Mouse (Mus musculus) heart, embryonic 10.5 days (tissue): ENCODE results near the gene Lmtk3. TPM values are rescaled to one million over a fixed set of nuclear protein-coding genes. Genes with fewer than 3 reads are reported as not detected.

Experiments
- DNase-seq: peaks from one replicate; pipeline ENCODE4 v3.0.0-alpha.2; 2017; ENCODE audit warnings: low spot score
- H3K27ac ChIP-seq: fragments of 300-500 bp; sonication (generic); 2 replicates; pipeline ENCODE4 v1.5.1; 2016; ENCODE audit warnings: mild to moderate bottlenecking
- H3K27me3 ChIP-seq: fragments of 300-500 bp; sonication (generic); 2 replicates; pipeline ENCODE4 v1.6.1; 2016; ENCODE audit warnings: mild to moderate bottlenecking; ENCODE audit not compliant: poor library complexity, insufficient read depth, severe bottlenecking
- H3K36me3 ChIP-seq: fragments of 300-500 bp; sonication (generic); 2 replicates; pipeline ENCODE4 v1.6.1; 2016; ENCODE audit warnings: mild to moderate bottlenecking, moderate library complexity
- H3K4me1 ChIP-seq: fragments of 300-500 bp; sonication (generic); 2 replicates; pipeline ENCODE4 v1.6.1; 2016; ENCODE audit warnings: mild to moderate bottlenecking
- H3K4me3 ChIP-seq: fragments of 300-500 bp; sonication (generic); 2 replicates; pipeline ENCODE4 v1.5.1; 2016; ENCODE audit warnings: mild to moderate bottlenecking, moderate library complexity
- H3K9me3 ChIP-seq: fragments of 300-500 bp; sonication (generic); 2 replicates; pipeline ENCODE4 v1.6.1; 2016; ENCODE audit warnings: mild to moderate bottlenecking, moderate library complexity
- WGBS: fragments of 180-500 bp; shearing (Covaris S2); methylation state at CpG from one replicate; pipeline ENCODE4 v1.1.7; 2016; 5-methylcytosine and 5-hydroxymethylcytosine counted together
- polyA plus RNA-seq: library from polyadenylated mRNA; unstranded; fragments of >200 nt; fragmentation: Nextera tagmentation; extraction: Ambion mirVana; gene quantifications from 2 replicates; pipeline ENCODE4 v1.2.1, GENCODE M21; 2016

The Lmtk3 gene
- polyA plus RNA-seq, 1 experiment from 2014 or later: 1.8 TPM

- Histone ChIP-seq H3K4me3 (peak overlapping the region; percentile 52), H3K4me1 (peaks cover 7% of the 10 kb centered on the region), H3K27ac (peak overlapping the region; percentile 74; the same call in 1 of the 2 replicates), H3K36me3 (0 out of 2 replicates have a peak, but pooled peaks cover 2% of the 10 kb centered on the region), H3K9me3 (no peaks in the 10 kb centered on the region), H3K27me3 (peaks cover 45% of the 10 kb centered on the region)
- 8% methylated on average over 27 of the region's 27 CpGs for WGBS
- no peak for DNase-seq
Observed at GRCm38 (mm10) chr7:45759400-45759799, 24.1 kb upstream of the Lmtk3 start.

- Histone ChIP-seq H3K4me3 (no peak overlapping the region), H3K4me1 (peaks cover 7% of the 10 kb centered on the region), H3K36me3 (0 out of 2 replicates have a peak, but pooled peaks cover 2% of the 10 kb centered on the region), H3K27me3 (peaks cover 45% of the 10 kb centered on the region), H3K9me3 (no peaks in the 10 kb centered on the region), H3K27ac (no peak overlapping the region)
- no peak for DNase-seq
- WGBS: 55% methylated on average over 5 of the region's 5 CpGs
Observed at GRCm38 (mm10) chr7:45760151-45760550, 23.4 kb upstream of the Lmtk3 start.

GRCm38 (mm10) chr7:45765995-45766394 lies 17.5 kb upstream of the Lmtk3 start:
- 56% methylated on average over 8 of the region's 8 CpGs for WGBS
- no peak overlapping the region for H3K4me3 ChIP-seq
- no peaks in the 10 kb centered on the region for H3K36me3 ChIP-seq
- no peak for DNase-seq
- H3K27me3 ChIP-seq: peaks cover 19% of the 10 kb centered on the region
- H3K27ac ChIP-seq: 0 out of 2 replicates have a peak overlapping the region, but pooled peaks have one; percentile 47
- peaks cover 5% of the 10 kb centered on the region; the same call in 1 of the 2 replicates for H3K4me1 ChIP-seq
- H3K9me3 ChIP-seq: no peaks in the 10 kb centered on the region

GRCm38 (mm10) chr7:45766764-45767163 lies 16.8 kb upstream of the Lmtk3 start:
- no peak for DNase-seq
- H3K4me3 ChIP-seq: no peak overlapping the region
- no peaks in the 10 kb centered on the region for H3K36me3 ChIP-seq
- H3K27me3 ChIP-seq: peaks cover 17% of the 10 kb centered on the region
- peaks cover 5% of the 10 kb centered on the region; the same call in 1 of the 2 replicates for H3K4me1 ChIP-seq
- WGBS: 40% methylated on average over 8 of the region's 8 CpGs
- H3K9me3 ChIP-seq: no peaks in the 10 kb centered on the region
- H3K27ac ChIP-seq: no peak overlapping the region

- 84% methylated on average over 6 of the region's 6 CpGs for WGBS
- H3K4me1 ChIP-seq: peaks cover 5% of the 10 kb centered on the region; the same call in 1 of the 2 replicates
- no peak overlapping the region for H3K4me3 ChIP-seq
- H3K27me3 ChIP-seq: peaks cover 18% of the 10 kb centered on the region
- no peak for DNase-seq
- H3K27ac ChIP-seq: no peak overlapping the region
- no peaks in the 10 kb centered on the region for H3K36me3 ChIP-seq
- H3K9me3 ChIP-seq: no peaks in the 10 kb centered on the region
Observed at GRCm38 (mm10) chr7:45767500-45767899, 16.0 kb upstream of the Lmtk3 start.

GRCm38 (mm10) chr7:45770427-45771082 lies 13.0 kb upstream of the Lmtk3 start:
- no peaks in the 10 kb centered on the region for H3K9me3 ChIP-seq
- no peak for DNase-seq
- H3K27ac ChIP-seq: no peak overlapping the region
- peaks cover 5% of the 10 kb centered on the region; the same call in 1 of the 2 replicates for H3K4me1 ChIP-seq
- WGBS: 60% methylated on average over 8 of the region's 8 CpGs
- H3K4me3 ChIP-seq: no peak overlapping the region
- peaks cover 35% of the 10 kb centered on the region for H3K27me3 ChIP-seq
- no peaks in the 10 kb centered on the region for H3K36me3 ChIP-seq

GRCm38 (mm10) chr7:45771101-45771500 lies 12.4 kb upstream of the Lmtk3 start:
- Histone ChIP-seq H3K27ac (no peak overlapping the region), H3K27me3 (peaks cover 29% of the 10 kb centered on the region), H3K9me3 (no peaks in the 10 kb centered on the region; the same call in 1 of the 2 replicates), H3K36me3 (no peaks in the 10 kb centered on the region), H3K4me3 (no peak overlapping the region), H3K4me1 (peaks cover 3% of the 10 kb centered on the region; the same call in 1 of the 2 replicates)
- WGBS: 58% methylated on average over 4 of the region's 4 CpGs
- no peak for DNase-seq

GRCm38 (mm10) chr7:45775237-45775636 lies 8.3 kb upstream of the Lmtk3 start:
- no peak for DNase-seq

GRCm38 (mm10) chr7:45779081-45779641 lies 4.4 kb upstream of the Lmtk3 start:
- no peak overlapping the region for H3K27ac ChIP-seq
- H3K4me3 ChIP-seq: peak overlapping the region; percentile 41
- no peak for DNase-seq
- no peaks in the 10 kb centered on the region for H3K36me3 ChIP-seq
- H3K9me3 ChIP-seq: no peaks in the 10 kb centered on the region; the same call in 1 of the 2 replicates
- peaks cover 13% of the 10 kb centered on the region for H3K4me1 ChIP-seq
- WGBS: 27% methylated on average over 22 of the region's 22 CpGs
- peaks cover 41% of the 10 kb centered on the region for H3K27me3 ChIP-seq

More at GRCm38 (mm10) chr7:45775237-45775636, 8.3 kb upstream of the Lmtk3 start:
- 64% methylated on average over 7 of the region's 7 CpGs for WGBS
- Histone ChIP-seq H3K27ac (no peak overlapping the region), H3K4me3 (no peak overlapping the region), H3K27me3 (peaks cover 39% of the 10 kb centered on the region), H3K4me1 (peaks cover 8% of the 10 kb centered on the region; the same call in 1 of the 2 replicates), H3K36me3 (no peaks in the 10 kb centered on the region), H3K9me3 (no peaks in the 10 kb centered on the region; the same call in 1 of the 2 replicates)

GRCm38 (mm10) chr7:45782271-45782670 lies 1.3 kb upstream of the Lmtk3 start:
- WGBS: 64% methylated on average over 4 of the region's 4 CpGs
- DNase-seq: no peak
- H3K4me1 ChIP-seq: peaks cover 42% of the 10 kb centered on the region
- no peaks in the 10 kb centered on the region for H3K36me3 ChIP-seq
- H3K9me3 ChIP-seq: no peaks in the 10 kb centered on the region
- peaks cover 62% of the 10 kb centered on the region for H3K27me3 ChIP-seq
- no peak overlapping the region for H3K4me3 ChIP-seq
- H3K27ac ChIP-seq: no peak overlapping the region

GRCm38 (mm10) chr7:45784524-45785372 lies 1.2 kb downstream of the Lmtk3 start, which contains the start of gene Sult2b1:
Gene Sult2b1, minus strand, starts transcription at chr7:45784669.
- DNase-seq: no peak
- Histone ChIP-seq H3K36me3 (peaks cover 14% of the 10 kb centered on the region), H3K27ac (peak within 1 kb of the TSS; percentile 88), H3K9me3 (no peaks in the 10 kb centered on the region), H3K4me3 (peak within 1 kb of the TSS; percentile 75), H3K4me1 (peaks cover 37% of the 10 kb centered on the region), H3K27me3 (peaks cover 63% of the 10 kb centered on the region)
- 23% methylated on average over 20 of the region's 20 CpGs for WGBS

- WGBS: under 1% methylated on average over 41 of the region's 42 CpGs
- H3K9me3 ChIP-seq: no peaks in the 10 kb centered on the region
- peaks cover 37% of the 10 kb centered on the region for H3K4me1 ChIP-seq
- H3K27me3 ChIP-seq: peaks cover 61% of the 10 kb centered on the region
- peak overlapping the region; percentile 70 for H3K4me3 ChIP-seq
- DNase-seq: no peak
- H3K27ac ChIP-seq: peak overlapping the region; percentile 76
- H3K36me3 ChIP-seq: peaks cover 22% of the 10 kb centered on the region
Observed at GRCm38 (mm10) chr7:45785388-45786135, 2.0 kb downstream of the Lmtk3 start.
